ENCODE assay signal across 14 mouse cellular contexts in genomic region chr8:122585411-122585891, GRCm38 (mm10). TPM values are rescaled to one million over a fixed set of nuclear protein-coding genes. Genes with fewer than 3 reads are reported as not detected.
DNase-seq lines count a peak whose midpoint lies in the region; ATAC-seq lines count a peak whose summit lies in the region.
"Had no signal": no experiment of that assay in that cellular context is flagged by ENCODE, and none has a peak within 500 bp of the region (broad histone marks: within the 10 kb centered on the region; RNA-seq: fewer than 3 reads in every experiment).

No protein-coding gene starts in this region.

- H3K9me3 ChIP-seq in forebrain, embryonic 10.5 days: no peaks in the 10 kb centered on the region
- no peaks in the 10 kb centered on the region for H3K9me3 ChIP-seq in forebrain, embryonic 11.5 days (ENCODE audit: control insufficient read depth, low read length)
- H3K9me3 ChIP-seq: hindbrain, embryonic 12.5 days; midbrain, embryonic 12.5 days; neural tube, embryonic 15.5 days had no signal

- peaks cover 34% of the 10 kb centered on the region for H3K4me1 ChIP-seq in forebrain, embryonic 10.5 days
- no peaks in the 10 kb centered on the region for H3K4me1 ChIP-seq in forebrain, embryonic 11.5 days (replicated peaks; ENCODE audit: control insufficient read depth, insufficient read depth, low read length)

- 73% methylated on average over 14 of the region's 14 CpGs for WGBS in forebrain, embryonic 10.5 days
- WGBS in forebrain, embryonic 11.5 days: 71% methylated on average over 14 of the region's 14 CpGs
- 50% methylated on average over 14 of the region's 14 CpGs for WGBS in macrophage (ENCODE audit: missing documents)

- H3K9ac ChIP-seq in forebrain, embryonic 11.5 days (ENCODE audit: low read length): no peak overlapping the region
- H3K9ac ChIP-seq: hindbrain, embryonic 12.5 days; midbrain, embryonic 12.5 days; neural tube, embryonic 15.5 days had no signal

- no peaks in the 10 kb centered on the region for H3K36me3 ChIP-seq in forebrain, embryonic 10.5 days (replicated peaks)
- H3K36me3 ChIP-seq in forebrain, embryonic 11.5 days (ENCODE audit: control insufficient read depth, insufficient read depth, low read length): no peaks in the 10 kb centered on the region
- no peaks in the 10 kb centered on the region for H3K36me3 ChIP-seq in macrophage (ENCODE audit: inconsistent target)
- H3K36me3 ChIP-seq: hindbrain, embryonic 12.5 days; midbrain, embryonic 12.5 days; neural tube, embryonic 15.5 days had no signal

- no peak overlapping the region for H3K4me2 ChIP-seq in forebrain, embryonic 11.5 days (ENCODE audit: low read depth, low read length, severe bottlenecking)
- H3K4me2 ChIP-seq: hindbrain, embryonic 12.5 days; midbrain, embryonic 12.5 days; neural tube, embryonic 15.5 days had no signal

- no peaks in the 10 kb centered on the region for H3K79me2 ChIP-seq in macrophage (ENCODE audit: inconsistent target)

- no peak for ATAC-seq in forebrain, embryonic 11.5 days (replicated peaks; ENCODE audit: low FRiP score)
- ATAC-seq: CD4-positive, CD25-positive, alpha-beta regulatory T cell, adult 4 months had no signal

- peak overlapping the region; percentile 36 for H3K27ac ChIP-seq in forebrain, embryonic 10.5 days
- no peak overlapping the region for H3K27ac ChIP-seq in forebrain, embryonic 11.5 days (ENCODE audit: low read depth, low read length)
- peak overlapping the region; percentile 68 for H3K27ac ChIP-seq in macrophage
- H3K27ac ChIP-seq: hindbrain, embryonic 12.5 days; layer of hippocampus, adult 2 months; midbrain, embryonic 12.5 days; neural tube, embryonic 15.5 days had no signal

- H3K4me3 ChIP-seq in forebrain, embryonic 10.5 days: no peak overlapping the region
- no peak overlapping the region for H3K4me3 ChIP-seq in forebrain, embryonic 11.5 days (ENCODE audit: low read depth, low read length)
- no peak overlapping the region for H3K4me3 ChIP-seq in macrophage (ENCODE audit: inconsistent target)
- H3K4me3 ChIP-seq: hindbrain, embryonic 12.5 days; layer of hippocampus, adult 2 months; midbrain, embryonic 12.5 days; neural tube, embryonic 15.5 days had no signal

- DNase-seq in forebrain, embryonic 10.5 days (ENCODE audit: extremely low spot score, low spot score): no peak
- no peak for DNase-seq in forebrain, embryonic 11.5 days (ENCODE audit: low spot score)
- DNase-seq in 3T3-L1 (ENCODE audit: low read depth, low spot score): peak; percentile 95
- DNase-seq in fibroblast of lung, adult 2 months (ENCODE audit: low read depth): peak; percentile 33
- no peak for DNase-seq in thymus, adult 18-20 months
- no peak for DNase-seq in left cerebral cortex, adult 8-10 months (ENCODE audit: low spot score in 2 of 2)
- no peak for DNase-seq in cerebellum, postnatal 25 days
- DNase-seq: cerebellum, adult 11-12 months had no signal

- H3K27me3 ChIP-seq in forebrain, embryonic 10.5 days (ENCODE audit: poor library complexity, severe bottlenecking): no peaks in the 10 kb centered on the region
- H3K27me3 ChIP-seq in forebrain, embryonic 11.5 days (ENCODE audit: control insufficient read depth, insufficient read depth, low read length): 0 out of 2 replicates have a peak, but pooled peaks cover 2% of the 10 kb centered on the region
- H3K27me3 ChIP-seq: hindbrain, embryonic 12.5 days; midbrain, embryonic 12.5 days had no signal

RNA-seq across cellular contexts. Expression of gene Aprt, which starts 8.7 kb away (rescaled TPM):
- polyA plus RNA-seq in forebrain, embryonic 10.5 days (2016; fragmentation: Nextera tagmentation; extraction: Ambion mirVana): 313 and 321 TPM in 2 replicates
- polyA plus RNA-seq in forebrain, embryonic 11.5 days (2014; fragmentation: Nextera tagmentation; extraction: Ambion mirVana): 235 and 251 TPM in 2 replicates
- 10 to 100 TPM; 16.7 to 82.3 (median 52.8) TPM for total RNA-seq in macrophage (2018; cell fraction: chromatin; rRNA removed)
- total RNA-seq in macrophage (2018; cell fraction: cytosol; rRNA removed): 100 to 1,000 TPM; 122 to 199 (median 155) TPM
- total RNA-seq in macrophage (2018; cell fraction: nucleus; rRNA removed): 100 to 1,000 TPM in 4 of 26 experiments, 10 to 100 TPM in 22; 46.0 to 149 (median 72.7) TPM
- 89.7 to 305 TPM (median 145 TPM) in 3 replicates for polyA plus RNA-seq in macrophage (2018)
- 10 to 100 TPM; 52.8 to 60.2 (median 57.6) TPM for total RNA-seq in left cerebral cortex, adult 8-10 months (2022)

RNA-seq across cellular contexts. Expression of gene Cdt1, which starts 17.6 kb away (rescaled TPM):
- 73.2 and 79.8 TPM in 2 replicates for polyA plus RNA-seq in forebrain, embryonic 10.5 days (2016; fragmentation: Nextera tagmentation; extraction: Ambion mirVana)
- 57.9 and 59.6 TPM in 2 replicates for polyA plus RNA-seq in forebrain, embryonic 11.5 days (2014; fragmentation: Nextera tagmentation; extraction: Ambion mirVana)
- 10 to 100 TPM in 24 of 26 experiments, 1 to 10 TPM in 2; 5.9 to 60.1 (median 21.2) TPM for total RNA-seq in macrophage (2018; cell fraction: chromatin; rRNA removed)
- 10 to 100 TPM; 14.4 to 42.5 (median 21.0) TPM for total RNA-seq in macrophage (2018; cell fraction: cytosol; rRNA removed)
- 10 to 100 TPM; 11.5 to 96.2 (median 21.4) TPM for total RNA-seq in macrophage (2018; cell fraction: nucleus; rRNA removed)
- polyA plus RNA-seq in macrophage (2018): 11.1 to 84.7 TPM (median 15.5 TPM) in 3 replicates
- 1 to 10 TPM; 4.1 to 5.0 (median 4.4) TPM for total RNA-seq in left cerebral cortex, adult 8-10 months (2022)

RNA-seq across cellular contexts. Expression of gene Galns, which starts 25.8 kb away (rescaled TPM):
- 4.6 and 5.5 TPM in 2 replicates for polyA plus RNA-seq in forebrain, embryonic 10.5 days (2016; fragmentation: Nextera tagmentation; extraction: Ambion mirVana)
- 4.5 and 5.8 TPM in 2 replicates for polyA plus RNA-seq in forebrain, embryonic 11.5 days (2014; fragmentation: Nextera tagmentation; extraction: Ambion mirVana)
- 10 to 100 TPM; 10.3 to 60.8 (median 33.9) TPM for total RNA-seq in macrophage (2018; cell fraction: chromatin; rRNA removed)
- 100 to 1,000 TPM in 8 of 26 experiments, 10 to 100 TPM in 18; 70.1 to 132 (median 87.3) TPM for total RNA-seq in macrophage (2018; cell fraction: cytosol; rRNA removed)
- 100 to 1,000 TPM in 6 of 26 experiments, 10 to 100 TPM in 20; 33.0 to 130 (median 90.1) TPM for total RNA-seq in macrophage (2018; cell fraction: nucleus; rRNA removed)
- polyA plus RNA-seq in macrophage (2018): 70.7 to 140 TPM (median 99.8 TPM) in 3 replicates
- 10 to 100 TPM in 3 of 4 experiments, 1 to 10 TPM in 1; 9.3 to 11.5 (median 10.9) TPM for total RNA-seq in left cerebral cortex, adult 8-10 months (2022)

RNA-seq across cellular contexts. Expression of gene Trappc2l, which starts 26.0 kb away (rescaled TPM):
- 41.0 and 44.1 TPM in 2 replicates for polyA plus RNA-seq in forebrain, embryonic 10.5 days (2016; fragmentation: Nextera tagmentation; extraction: Ambion mirVana)
- 39.3 and 49.9 TPM in 2 replicates for polyA plus RNA-seq in forebrain, embryonic 11.5 days (2014; fragmentation: Nextera tagmentation; extraction: Ambion mirVana)
- total RNA-seq in macrophage (2018; cell fraction: chromatin; rRNA removed): 100 to 1,000 TPM in 1 of 26 experiments, 10 to 100 TPM in 24, 1 to 10 TPM in 1; 9.3 to 112 (median 48.1) TPM
- 10 to 100 TPM; 46.6 to 71.7 (median 62.5) TPM for total RNA-seq in macrophage (2018; cell fraction: cytosol; rRNA removed)
- 10 to 100 TPM; 19.8 to 65.7 (median 38.5) TPM for total RNA-seq in macrophage (2018; cell fraction: nucleus; rRNA removed)
- polyA plus RNA-seq in macrophage (2018): 54.4 to 79.3 TPM (median 76.9 TPM) in 3 replicates
- total RNA-seq in left cerebral cortex, adult 8-10 months (2022): 10 to 100 TPM; 73.8 to 84.5 (median 76.0) TPM

RNA-seq across cellular contexts. Expression of gene Piezo1, which starts 34.3 kb away (rescaled TPM):
- 6.1 and 8.8 TPM in 2 replicates for polyA plus RNA-seq in forebrain, embryonic 10.5 days (2016; fragmentation: Nextera tagmentation; extraction: Ambion mirVana)
- 5.8 and 5.9 TPM in 2 replicates for polyA plus RNA-seq in forebrain, embryonic 11.5 days (2014; fragmentation: Nextera tagmentation; extraction: Ambion mirVana)
- total RNA-seq in macrophage (2018; cell fraction: chromatin; rRNA removed): 1,000 to 10,000 TPM in 3 of 26 experiments, 100 to 1,000 TPM in 22, 10 to 100 TPM in 1; 87.6 to 1,687 (median 236) TPM
- total RNA-seq in macrophage (2018; cell fraction: cytosol; rRNA removed): 100 to 1,000 TPM in 1 of 26 experiments, 10 to 100 TPM in 25; 40.5 to 139 (median 66.7) TPM
- 100 to 1,000 TPM; 100 to 685 (median 171) TPM for total RNA-seq in macrophage (2018; cell fraction: nucleus; rRNA removed)
- polyA plus RNA-seq in macrophage (2018): 43.2 to 134 TPM (median 57.2 TPM) in 3 replicates
- 1 to 10 TPM; 5.6 to 6.7 (median 6.1) TPM for total RNA-seq in left cerebral cortex, adult 8-10 months (2022)

Comparison
In these comparisons a context has a peak if more than half of its experiments do, and no peak if none do; other contexts are left out.
1. DNase-seq: peak in 3T3-L1 (single experiment) and fibroblast of lung, adult 2 months (single experiment); none in forebrain, embryonic 10.5 days (single experiment), forebrain, embryonic 11.5 days (single experiment), thymus, adult 18-20 months (0 of 2), left cerebral cortex, adult 8-10 months (0 of 2) and cerebellum, postnatal 25 days (0 of 2).
2. RNA of gene Galns, which starts 25.8 kb away (polyA plus RNA-seq): 70.7 to 140 TPM in macrophage; 4.6 to 5.5 TPM in forebrain, embryonic 10.5 days and 4.5 to 5.8 TPM in forebrain, embryonic 11.5 days; every median in the first group is over 10 times any median in the second.